ENCODE assay signal across 11 mouse cellular contexts in the genomic region with DNA sequence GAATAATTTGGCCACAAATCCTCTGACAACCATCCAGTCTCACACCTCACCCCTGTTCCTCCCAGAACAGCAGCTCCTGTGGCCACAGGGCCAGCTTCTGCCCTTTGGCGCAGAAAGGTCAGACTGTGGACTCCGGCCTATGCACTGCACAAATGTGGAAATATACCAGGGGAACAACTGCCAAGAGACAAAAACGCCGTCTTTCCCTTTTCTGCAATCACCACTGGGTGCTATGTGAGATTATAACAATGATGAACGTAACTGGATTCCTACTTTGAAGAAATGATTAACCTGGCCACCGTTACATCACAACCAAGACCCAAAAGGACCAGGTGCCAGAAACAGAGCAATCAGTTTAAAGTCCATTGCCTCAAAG.
A peak's percentile ranks its signal among the peaks of the same experiment; 100 is the strongest.
DNase-seq lines count a peak whose midpoint lies in the region; ATAC-seq and TF ChIP-seq lines count a peak whose summit lies in the region.
"Had no signal": no experiment of that assay in that cellular context is flagged by ENCODE, and none has a peak within 500 bp of the region (broad histone marks: within the 10 kb centered on the region; RNA-seq: fewer than 3 reads in every experiment).

No protein-coding gene starts in this region.

- H3K27ac ChIP-seq in kidney, embryonic 16.5 days (ENCODE audit: low read length), result no peak overlapping the region
- no peak overlapping the region for H3K27ac ChIP-seq in cortical plate, adult 2 months (ENCODE audit: insufficient read depth, low read length)
- H3K27ac ChIP-seq in hindbrain, embryonic 14.5 days, result peak overlapping the region; percentile 83
- peak overlapping the region; percentile 62 for H3K27ac ChIP-seq in midbrain, embryonic 13.5 days
- H3K27ac ChIP-seq: embryonic facial prominence, embryonic 13.5 days had no signal

- no peaks in the 10 kb centered on the region for H3K9me3 ChIP-seq in kidney, embryonic 16.5 days (ENCODE audit: low read length)
- no peaks in the 10 kb centered on the region for H3K9me3 ChIP-seq in hindbrain, embryonic 14.5 days (ENCODE audit: control insufficient read depth, low read length)
- H3K9me3 ChIP-seq in midbrain, embryonic 13.5 days, result no peaks in the 10 kb centered on the region
- H3K9me3 ChIP-seq: embryonic facial prominence, embryonic 13.5 days; G1E had no signal

- peaks cover 27% of the 10 kb centered on the region for H3K4me1 ChIP-seq in kidney, embryonic 16.5 days (ENCODE audit: insufficient read depth, low read length)
- peaks cover 6% of the 10 kb centered on the region; the same call in 1 of the 2 replicates for H3K4me1 ChIP-seq in cortical plate, adult 2 months (ENCODE audit: control insufficient read depth, insufficient read depth, low read length)
- peaks cover 46% of the 10 kb centered on the region for H3K4me1 ChIP-seq in hindbrain, embryonic 14.5 days (replicated peaks; ENCODE audit: control insufficient read depth, insufficient read depth, low read length)
- peaks cover 51% of the 10 kb centered on the region for H3K4me1 ChIP-seq in midbrain, embryonic 13.5 days (replicated peaks)

- H3K4me3 ChIP-seq in kidney, embryonic 16.5 days (ENCODE audit: low read length), result no peak overlapping the region
- H3K4me3 ChIP-seq in cortical plate, adult 2 months (ENCODE audit: insufficient read depth, low read length), result peak overlapping the region; percentile 50
- H3K4me3 ChIP-seq in hindbrain, embryonic 14.5 days (replicated peaks; ENCODE audit: low read length), result peak overlapping the region; percentile 36
- no peak overlapping the region for H3K4me3 ChIP-seq in midbrain, embryonic 13.5 days (replicated peaks)

- peak; percentile 53 for DNase-seq in kidney, adult 18-20 months
- no peak for DNase-seq in hindbrain, embryonic 14.5 days (ENCODE audit: low spot score)
- no peak for DNase-seq in right cerebral cortex, adult 2 months (ENCODE audit: low spot score in 2 of 2)
- no peak for DNase-seq in adrenal gland, adult (ENCODE audit: inconsistent age in 2 of 2, low spot score in 1 of 2)
- no peak for DNase-seq in cerebellum, adult 11 months

- 0 out of 2 replicates have a peak, but pooled peaks cover 11% of the 10 kb centered on the region for H3K27me3 ChIP-seq in kidney, embryonic 16.5 days (ENCODE audit: insufficient read depth, low read length)
- H3K27me3 ChIP-seq in hindbrain, embryonic 14.5 days (ENCODE audit: control insufficient read depth, insufficient read depth, low read length), result no peaks in the 10 kb centered on the region
- H3K27me3 ChIP-seq in midbrain, embryonic 13.5 days, result no peaks in the 10 kb centered on the region
- H3K27me3 ChIP-seq: embryonic facial prominence, embryonic 13.5 days had no signal

- H3K9ac ChIP-seq in kidney, embryonic 16.5 days (replicated peaks; ENCODE audit: low read length), result no peak overlapping the region
- H3K9ac ChIP-seq in hindbrain, embryonic 14.5 days, result peak overlapping the region; percentile 63
- peak overlapping the region; percentile 62 for H3K9ac ChIP-seq in midbrain, embryonic 13.5 days (replicated peaks)

- TF ChIP-seq CTCF in cortical plate, adult 2 months (IDR thresholded peaks at IDR 0.05; ENCODE audit: extremely low read depth, insufficient read depth, low read length), result no peak

- 73% methylated on average over 6 of the region's 6 CpGs for WGBS in kidney, embryonic 16.5 days
- 80% methylated on average over 6 of the region's 6 CpGs for WGBS in hindbrain, embryonic 14.5 days
- WGBS in midbrain, embryonic 13.5 days, result 91% methylated on average over 6 of the region's 6 CpGs

- no peaks in the 10 kb centered on the region for H3K36me3 ChIP-seq in kidney, embryonic 16.5 days (ENCODE audit: insufficient read depth, low read length)
- no peaks in the 10 kb centered on the region for H3K36me3 ChIP-seq in hindbrain, embryonic 14.5 days (replicated peaks; ENCODE audit: control insufficient read depth, insufficient read depth)
- no peaks in the 10 kb centered on the region for H3K36me3 ChIP-seq in midbrain, embryonic 13.5 days
- H3K36me3 ChIP-seq: embryonic facial prominence, embryonic 13.5 days had no signal

- ATAC-seq in kidney, embryonic 16.5 days (ENCODE audit: low FRiP score, low TSS enrichment), result no peak
- ATAC-seq in hindbrain, embryonic 14.5 days (ENCODE audit: low FRiP score), result no peak
- ATAC-seq in midbrain, embryonic 13.5 days, result no peak
- ATAC-seq: lung, postnatal 0 days had no signal

- H3K4me2 ChIP-seq in kidney, embryonic 16.5 days (replicated peaks; ENCODE audit: low read depth, low read length), result no peak overlapping the region
- peak overlapping the region; percentile 61 for H3K4me2 ChIP-seq in hindbrain, embryonic 14.5 days (replicated peaks)
- H3K4me2 ChIP-seq in midbrain, embryonic 13.5 days (replicated peaks), result peak overlapping the region; percentile 53

- no peak for TF ChIP-seq POLR2A in cortical plate, adult 2 months (IDR thresholded peaks at IDR 0.05; ENCODE audit: extremely low read depth, insufficient read depth, low read length)

Comparison
In these comparisons a context has a peak if more than half of its experiments do, and no peak if none do; other contexts are left out.
1. H3K27ac ChIP-seq: peak in hindbrain, embryonic 14.5 days (single experiment) and midbrain, embryonic 13.5 days (single experiment); none in kidney, embryonic 16.5 days (single experiment) and cortical plate, adult 2 months (single experiment).
2. H3K4me3 ChIP-seq: peak in cortical plate, adult 2 months (single experiment) and hindbrain, embryonic 14.5 days (single experiment); none in kidney, embryonic 16.5 days (single experiment) and midbrain, embryonic 13.5 days (single experiment).